Mouse (Mus musculus): ENCODE results near the gene Atad3a. TPM values are rescaled to one million over a fixed set of nuclear protein-coding genes. Genes with fewer than 3 reads are reported as not detected.
A peak's percentile ranks its signal among the peaks of the same experiment; 100 is the strongest.

The Atad3a gene
- polyA plus RNA-seq, 1 experiment from 2014 or later = 138 TPM

DNA sequence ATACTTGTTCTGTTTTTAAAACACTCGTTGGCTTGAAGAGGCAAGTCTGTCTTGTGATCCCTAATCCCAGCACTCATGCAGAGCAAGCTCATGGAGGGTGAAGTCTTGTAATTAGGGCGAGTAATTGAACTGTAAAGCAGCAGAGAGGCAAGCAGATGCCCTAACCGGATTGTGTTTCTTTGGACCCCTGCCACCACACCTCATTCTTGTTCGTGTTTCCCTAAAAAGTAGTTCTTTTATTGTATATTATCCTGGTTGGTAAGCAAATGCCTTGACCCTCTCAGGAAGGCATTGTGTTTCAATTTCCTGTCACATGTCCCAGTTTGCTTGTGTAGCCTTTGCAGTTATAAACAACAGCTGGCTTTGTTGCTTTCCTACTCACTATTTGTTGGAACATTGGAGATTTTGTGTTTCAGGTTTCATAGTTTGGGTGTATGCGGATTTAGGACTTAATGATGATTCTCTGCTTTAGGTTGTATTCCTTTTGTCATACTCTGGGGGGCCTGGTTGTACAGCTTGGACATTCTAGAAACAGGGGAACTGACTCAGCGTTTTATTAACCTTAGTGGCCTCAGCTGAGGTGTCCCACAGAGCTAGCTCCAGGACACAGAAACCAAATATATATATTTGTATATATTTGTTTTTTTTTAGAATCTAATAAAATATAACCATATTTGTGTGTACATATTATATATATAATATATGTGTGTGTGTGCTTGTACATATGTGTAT is 50.2 kb downstream of the Atad3a start:
- peak overlapping the region; percentile 27; the same call in 1 of the 2 replicates for H3K27ac ChIP-seq
- WGBS = 69% methylated on average over 6 of the region's 6 CpGs
- DNase-seq (ENCODE audit: low spot score) = no peak

DNA sequence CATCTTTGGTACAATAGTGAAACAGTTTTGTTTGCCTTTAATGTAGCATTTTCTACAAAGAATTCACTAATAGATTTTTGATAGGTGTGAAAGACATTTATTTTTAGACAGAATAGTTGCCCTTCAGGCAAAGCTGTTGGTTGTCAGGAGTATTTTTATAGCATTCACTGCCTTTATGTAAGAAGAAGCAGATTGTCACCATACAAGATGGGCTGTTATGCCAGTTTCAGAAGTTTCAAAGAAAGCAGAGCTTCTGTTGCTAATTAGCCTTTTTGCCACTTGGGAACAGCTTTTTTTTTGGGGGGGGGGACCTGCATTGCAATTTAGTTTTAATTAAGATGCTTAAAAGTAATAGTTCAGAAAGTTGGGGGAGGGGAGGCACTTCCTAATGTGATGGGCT is 51.9 kb downstream of the Atad3a start:
- Histone ChIP-seq H3K4me1 (peaks cover 21% of the 10 kb centered on the region), H3K27me3 (ENCODE audit: low read depth, poor library complexity, severe bottlenecking) (no peaks in the 10 kb centered on the region), H3K4me3 (no peak overlapping the region), H3K9me3 (replicated peaks) (no peaks in the 10 kb centered on the region), H3K36me3 (peaks cover 14% of the 10 kb centered on the region), H3K27ac (no peak overlapping the region)
- no peak for DNase-seq (ENCODE audit: low spot score)

More for the DNA sequence above, 50.2 kb downstream of the Atad3a start:
- H3K27me3 ChIP-seq (ENCODE audit: low read depth, poor library complexity, severe bottlenecking) = no peaks in the 10 kb centered on the region
- peaks cover 17% of the 10 kb centered on the region for H3K4me1 ChIP-seq
- peaks cover 31% of the 10 kb centered on the region for H3K36me3 ChIP-seq
- H3K9me3 ChIP-seq (replicated peaks) = no peaks in the 10 kb centered on the region
- H3K4me3 ChIP-seq = no peak overlapping the region

GRCm38 (mm10) chr4:155708582-155708981 is 52.3 kb downstream of the Atad3a start:
- no peak overlapping the region for H3K27ac ChIP-seq
- no peaks in the 10 kb centered on the region for H3K9me3 ChIP-seq (replicated peaks)
- H3K36me3 ChIP-seq = peaks cover 11% of the 10 kb centered on the region
- DNase-seq (ENCODE audit: low spot score) = no peak
- H3K4me3 ChIP-seq = no peak overlapping the region
- 90% methylated on average over 2 of the region's 2 CpGs for WGBS
- no peaks in the 10 kb centered on the region for H3K27me3 ChIP-seq (ENCODE audit: low read depth, poor library complexity, severe bottlenecking)
- H3K4me1 ChIP-seq = peaks cover 24% of the 10 kb centered on the region

GRCm38 (mm10) chr4:155705592-155705929 is 55.3 kb downstream of the Atad3a start:
- no peaks in the 10 kb centered on the region for H3K9me3 ChIP-seq (replicated peaks)
- DNase-seq (ENCODE audit: low spot score) = no peak
- peak overlapping the region; percentile 94 for H3K4me3 ChIP-seq
- under 1% methylated on average over 19 of the region's 19 CpGs for WGBS
- no peaks in the 10 kb centered on the region; the same call in 1 of the 2 replicates for H3K36me3 ChIP-seq
- peak overlapping the region; percentile 91 for H3K27ac ChIP-seq
- peaks cover 20% of the 10 kb centered on the region for H3K4me1 ChIP-seq
- H3K27me3 ChIP-seq (ENCODE audit: low read depth, poor library complexity, severe bottlenecking) = no peaks in the 10 kb centered on the region

DNA sequence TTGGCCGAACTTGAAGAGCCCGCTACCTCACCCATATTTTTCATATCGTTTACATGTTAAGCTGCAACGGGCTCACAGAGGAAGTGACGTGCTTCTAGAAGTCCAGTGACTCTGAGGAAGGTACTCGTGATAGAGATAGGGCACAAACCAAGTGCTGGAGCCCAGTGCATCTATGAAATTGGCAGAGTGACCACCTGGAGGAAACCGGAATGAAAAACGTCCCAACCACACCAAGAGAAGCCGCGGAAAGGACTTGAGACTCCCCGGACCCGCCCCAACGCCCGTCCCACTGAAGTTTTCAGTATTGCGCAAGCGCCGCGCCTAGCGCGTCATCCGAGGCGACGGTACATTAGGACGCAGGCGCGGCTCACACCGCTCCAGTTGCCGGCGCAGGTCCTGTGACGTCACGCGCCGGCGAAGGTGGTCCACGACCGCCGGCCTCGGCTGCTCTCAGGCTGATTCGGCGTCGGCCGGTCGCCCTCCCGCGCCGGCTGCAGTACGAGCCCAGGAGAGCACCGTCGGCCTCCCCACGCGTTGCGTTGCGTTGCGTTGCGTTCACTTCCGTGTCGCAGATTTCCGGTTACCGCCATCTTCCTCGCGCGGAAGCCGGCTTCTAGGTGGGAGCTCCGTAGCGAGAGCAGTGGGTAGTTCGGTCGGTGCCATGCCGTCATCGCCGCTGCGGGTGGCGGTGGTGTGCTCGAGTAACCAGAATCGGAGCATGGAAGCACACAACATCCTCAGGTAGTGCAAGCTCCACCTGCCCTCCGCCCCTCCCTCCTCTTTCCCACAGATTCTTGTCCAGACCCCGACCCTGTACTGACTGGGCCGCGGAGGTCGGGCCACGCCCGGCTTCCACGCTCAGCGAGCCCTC is 55.9 kb downstream of the Atad3a start, which contains the start of gene Ssu72:
Gene Ssu72 (plus strand): TSS at position 80 of the 871 bp plus-strand sequence.
- peak within 1 kb of the TSS; percentile 94 for H3K4me3 ChIP-seq
- peak; percentile 95 for DNase-seq (ENCODE audit: low spot score)
- under 1% methylated on average over 83 of the region's 83 CpGs for WGBS

DNA sequence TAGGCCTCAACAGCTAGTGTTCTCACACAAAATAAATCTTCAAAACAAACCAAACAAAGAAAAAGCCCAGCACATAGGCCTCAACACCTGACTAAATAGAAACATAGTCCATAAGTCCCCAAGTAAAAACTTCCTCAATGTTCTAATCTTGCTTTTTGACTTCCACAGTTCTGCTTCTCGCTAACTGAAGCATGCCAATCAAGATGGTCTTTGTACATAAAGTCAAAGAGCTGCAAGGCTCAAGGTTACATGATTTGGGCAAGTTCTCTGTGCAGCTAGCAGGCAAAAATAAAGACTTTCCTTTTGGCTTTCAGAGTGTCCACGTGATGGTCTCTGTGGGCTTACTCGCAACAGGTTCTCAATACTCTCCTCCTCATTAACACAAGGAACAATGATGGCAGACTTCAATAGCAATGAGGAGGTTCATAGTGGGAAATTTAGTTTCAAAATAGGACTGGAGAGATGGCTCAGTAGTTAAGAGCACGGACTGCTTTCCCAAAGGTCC is 57.4 kb downstream of the Atad3a start:
- no peak overlapping the region for H3K4me3 ChIP-seq
- H3K9me3 ChIP-seq (replicated peaks) = no peaks in the 10 kb centered on the region
- H3K4me1 ChIP-seq = peaks cover 15% of the 10 kb centered on the region
- H3K27me3 ChIP-seq (ENCODE audit: low read depth, poor library complexity, severe bottlenecking) = no peaks in the 10 kb centered on the region
- DNase-seq (ENCODE audit: low spot score) = no peak
- no peak overlapping the region for H3K27ac ChIP-seq
- no peaks in the 10 kb centered on the region; the same call in 1 of the 2 replicates for H3K36me3 ChIP-seq
- 94% methylated on average over 4 of the region's 4 CpGs for WGBS

More for the DNA sequence above, 55.9 kb downstream of the Atad3a start, which contains the start of gene Ssu72:
- Histone ChIP-seq H3K36me3 (no peaks in the 10 kb centered on the region; the same call in 1 of the 2 replicates), H3K9me3 (replicated peaks) (no peaks in the 10 kb centered on the region), H3K27ac (peak within 1 kb of the TSS; percentile 91), H3K27me3 (ENCODE audit: low read depth, poor library complexity, severe bottlenecking) (no peaks in the 10 kb centered on the region), H3K4me1 (peaks cover 16% of the 10 kb centered on the region)

DNA sequence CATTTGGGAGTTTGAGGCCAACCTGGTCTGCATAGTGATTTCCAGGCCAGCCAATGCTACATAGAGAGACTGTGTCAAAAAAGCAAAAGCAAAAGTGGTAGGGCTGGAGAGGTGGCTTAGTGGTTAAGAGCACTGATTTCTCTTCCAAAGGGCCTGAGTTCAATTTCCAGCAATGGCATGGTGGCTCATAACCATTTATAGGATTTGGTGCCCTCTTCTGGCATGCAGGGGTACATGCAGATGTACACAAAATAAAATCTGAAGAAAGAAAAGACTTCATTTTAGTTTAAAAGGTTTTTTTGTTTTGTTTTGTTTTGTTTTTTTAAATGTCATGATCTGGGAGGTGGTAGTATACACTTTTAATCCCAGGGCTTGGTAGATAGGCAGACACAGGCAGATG is 60.5 kb downstream of the Atad3a start:
- DNase-seq (ENCODE audit: low spot score) = no peak

DNA sequence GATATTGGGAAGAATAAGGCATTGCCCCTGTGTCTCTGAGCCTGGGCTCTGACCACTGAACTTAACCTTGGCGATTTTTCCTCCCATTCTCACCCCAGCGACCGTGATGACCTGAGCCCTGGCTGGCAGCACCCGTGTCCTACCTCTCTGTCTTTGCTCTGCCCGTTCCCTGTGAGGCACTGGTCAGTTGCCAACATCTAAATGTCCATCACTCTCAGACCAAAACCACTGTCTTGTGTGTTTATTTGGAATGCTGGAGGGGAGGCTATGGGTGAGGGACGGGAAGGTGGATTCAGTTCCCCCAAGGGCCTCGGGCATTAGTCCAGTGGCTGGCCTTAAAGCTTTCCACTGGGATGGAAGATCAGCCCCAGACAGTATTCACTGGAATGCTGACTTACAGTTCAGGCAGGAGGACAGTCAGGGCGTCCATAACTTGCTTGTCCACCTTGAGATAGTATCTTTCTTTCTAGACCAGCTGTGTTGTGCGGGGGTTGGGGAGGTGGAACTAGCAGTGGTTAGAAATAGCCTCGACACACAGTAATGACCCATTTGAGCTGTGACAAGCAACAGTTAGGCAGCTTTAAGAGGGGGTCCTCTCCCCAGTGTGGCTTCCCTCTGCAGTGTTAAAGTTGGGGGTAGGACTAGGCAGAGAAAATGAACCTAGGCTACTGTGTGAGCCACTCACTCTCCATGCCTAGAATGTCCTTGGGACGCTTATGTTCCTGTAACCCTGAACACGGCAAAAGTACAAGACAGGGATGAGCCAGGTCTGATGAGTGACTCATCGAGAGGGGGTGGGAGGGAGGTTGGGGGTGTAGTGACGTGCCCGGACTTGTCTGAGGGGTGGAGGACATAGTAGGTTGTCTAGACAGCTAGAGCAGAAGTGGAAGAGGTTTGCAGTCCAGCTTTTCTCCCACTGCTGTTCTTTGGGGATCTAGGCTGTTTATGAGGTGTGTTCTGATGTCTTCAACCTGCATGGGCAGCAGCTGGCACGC is 64.3 kb downstream of the Atad3a start:
- no peaks in the 10 kb centered on the region for H3K9me3 ChIP-seq (replicated peaks)
- H3K36me3 ChIP-seq = no peaks in the 10 kb centered on the region
- WGBS = 77% methylated on average over 16 of the region's 16 CpGs
- peaks cover 23% of the 10 kb centered on the region for H3K4me1 ChIP-seq
- no peak overlapping the region for H3K4me3 ChIP-seq
- no peak for DNase-seq (ENCODE audit: low spot score)
- H3K27me3 ChIP-seq (ENCODE audit: low read depth, poor library complexity, severe bottlenecking) = peaks cover 47% of the 10 kb centered on the region
- H3K27ac ChIP-seq = no peak overlapping the region

More for the DNA sequence above, 60.5 kb downstream of the Atad3a start:
- Histone ChIP-seq H3K4me3 (no peak overlapping the region), H3K27ac (no peak overlapping the region), H3K27me3 (ENCODE audit: low read depth, poor library complexity, severe bottlenecking) (peaks cover 19% of the 10 kb centered on the region), H3K36me3 (no peaks in the 10 kb centered on the region), H3K9me3 (replicated peaks) (no peaks in the 10 kb centered on the region), H3K4me1 (peaks cover 12% of the 10 kb centered on the region)

- Histone ChIP-seq H3K4me1 (peaks cover 23% of the 10 kb centered on the region), H3K9me3 (replicated peaks) (no peaks in the 10 kb centered on the region), H3K4me3 (peak overlapping the region; percentile 85), H3K27me3 (ENCODE audit: low read depth, poor library complexity, severe bottlenecking) (peaks cover 50% of the 10 kb centered on the region), H3K27ac (no peak overlapping the region), H3K36me3 (no peaks in the 10 kb centered on the region)
- no peak for DNase-seq (ENCODE audit: low spot score)
- 73% methylated on average over 4 of the region's 4 CpGs for WGBS
These were observed 65.3 kb downstream of the Atad3a start for GRCm38 (mm10) chr4:155695531-155696062.

DNA sequence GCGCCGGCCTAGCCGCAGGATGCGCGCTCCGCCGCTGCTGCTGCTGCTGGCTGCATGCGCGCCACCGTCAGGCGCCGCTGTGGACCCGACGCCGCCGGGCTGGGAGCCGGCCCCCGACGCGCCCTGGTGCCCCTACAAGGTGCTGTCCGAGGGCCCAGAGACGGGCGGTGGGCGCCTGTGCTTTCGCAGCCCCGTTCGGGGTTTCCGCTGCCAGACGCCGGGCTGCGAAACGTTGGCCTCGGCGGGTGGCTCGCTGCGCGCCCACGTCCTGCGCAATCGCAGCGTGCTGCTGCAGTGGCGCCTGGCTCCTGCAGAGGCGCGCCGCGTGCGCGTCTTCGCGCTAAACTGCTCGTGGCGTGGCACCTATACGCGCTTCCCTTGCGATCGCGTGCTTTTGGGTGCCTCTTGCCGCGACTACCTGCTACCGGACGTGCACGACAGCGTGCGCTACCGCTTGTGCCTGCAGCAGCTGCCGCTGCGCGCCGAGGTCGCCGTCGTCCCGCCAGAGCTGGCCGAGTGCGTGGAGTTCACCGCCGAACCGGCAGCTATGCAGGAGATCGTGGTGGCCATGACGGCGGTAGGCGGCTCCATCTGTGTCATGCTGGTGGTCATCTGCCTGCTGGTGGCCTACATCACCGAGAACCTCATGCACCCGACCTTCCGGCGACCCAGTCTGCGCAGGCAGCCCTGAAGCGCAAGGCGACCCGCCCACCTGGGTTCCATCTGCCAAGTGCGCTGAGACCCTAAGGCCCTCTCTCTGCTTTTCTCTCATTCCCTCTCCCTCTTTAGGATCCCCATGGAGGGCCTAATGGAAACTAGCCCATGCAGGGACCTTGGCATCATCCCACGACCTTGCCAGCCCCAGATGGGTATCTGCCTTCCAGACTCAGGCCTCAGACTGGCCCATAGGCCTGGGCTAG is 66.2 kb downstream of the Atad3a start:
- Histone ChIP-seq H3K27me3 (ENCODE audit: low read depth, poor library complexity, severe bottlenecking) (peaks cover 50% of the 10 kb centered on the region), H3K36me3 (no peaks in the 10 kb centered on the region), H3K9me3 (replicated peaks) (no peaks in the 10 kb centered on the region), H3K4me3 (peak overlapping the region; percentile 85), H3K27ac (peak overlapping the region; percentile 86), H3K4me1 (peaks cover 23% of the 10 kb centered on the region)
- peak; percentile 72 for DNase-seq (ENCODE audit: low spot score)
- WGBS = 1% methylated on average over 92 of the region's 92 CpGs

DNA sequence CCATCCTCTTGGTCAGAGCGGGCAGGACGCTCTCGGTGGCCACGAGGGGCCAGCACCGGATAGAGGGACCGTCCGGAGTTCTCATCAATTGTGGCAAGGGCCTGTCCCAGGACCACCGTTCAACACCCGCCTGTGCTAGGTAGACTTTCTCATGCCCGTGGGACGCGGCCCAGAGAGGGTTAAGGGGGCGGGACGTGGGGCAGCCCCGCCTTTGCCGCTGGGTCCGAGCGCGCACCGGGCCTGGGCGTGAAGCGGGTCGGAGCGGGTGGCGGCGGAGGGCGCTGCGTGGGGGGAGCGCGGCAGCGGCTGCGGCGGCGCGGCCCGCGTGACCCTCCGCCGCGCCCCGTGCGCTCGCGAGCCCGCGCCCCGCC is 66.8 kb downstream of the Atad3a start, which contains the start of gene Fndc10:
Gene Fndc10 (plus strand): TSS at position 232 of the 371 bp plus-strand sequence.
- under 1% methylated on average over 47 of the region's 47 CpGs for WGBS
- H3K27ac ChIP-seq = peak within 1 kb of the TSS; percentile 86
- peak; percentile 83 for DNase-seq (ENCODE audit: low spot score)

More for the DNA sequence above, 66.8 kb downstream of the Atad3a start, which contains the start of gene Fndc10:
- Histone ChIP-seq H3K4me1 (peaks cover 23% of the 10 kb centered on the region), H3K36me3 (no peaks in the 10 kb centered on the region), H3K9me3 (replicated peaks) (no peaks in the 10 kb centered on the region), H3K27me3 (ENCODE audit: low read depth, poor library complexity, severe bottlenecking) (peaks cover 50% of the 10 kb centered on the region), H3K4me3 (peak within 1 kb of the TSS; percentile 85)
